Mouse (Mus musculus) liver, embryonic 15.5 days (tissue): ENCODE measurements around the gene Mpv17l2. TPM values are rescaled to one million over a fixed set of nuclear protein-coding genes. Genes with fewer than 3 reads are reported as not detected.
A peak's percentile ranks its signal among the peaks of the same experiment; 100 is the strongest.

Source experiments
- ATAC-seq: fragments of 200-750 bp; cut with Nextera tagmentation; 2 replicates; pipeline ENCODE4 v1.8.0; 2017; ENCODE audit warnings: moderate number of reproducible peaks, mild to moderate bottlenecking, moderate library complexity; ENCODE audit not compliant: insufficient read depth
- H3K27ac ChIP-seq: fragments of 300-500 bp; sonication (generic); replicated peaks from 2 replicates; pipeline ENCODE4 v1.5.1; 2015; ENCODE audit warnings: mild to moderate bottlenecking, inconsistent platforms
- H3K27me3 ChIP-seq: fragments of 300-500 bp; sonication (generic); 2 replicates; pipeline ENCODE4 v1.6.1; 2015; ENCODE audit warnings: mild to moderate bottlenecking, inconsistent platforms
- H3K36me3 ChIP-seq: fragments of 300-500 bp; sonication (generic); replicated peaks from 2 replicates; pipeline ENCODE4 v1.6.1; 2015; ENCODE audit warnings: moderate library complexity, mild to moderate bottlenecking, inconsistent platforms
- H3K4me1 ChIP-seq: fragments of 300-500 bp; sonication (generic); replicated peaks from 2 replicates; pipeline ENCODE4 v1.6.1; 2015; ENCODE audit warnings: inconsistent platforms
- H3K4me2 ChIP-seq: fragments of 300-500 bp; sonication (generic); 2 replicates; pipeline ENCODE4 v1.6.1; 2015; ENCODE audit warnings: moderate library complexity, mild to moderate bottlenecking, inconsistent platforms
- H3K4me3 ChIP-seq: fragments of 300-500 bp; sonication (generic); replicated peaks from 2 replicates; pipeline ENCODE4 v1.5.1; 2015; ENCODE audit warnings: mild to moderate bottlenecking, inconsistent platforms
- H3K9ac ChIP-seq: fragments of 300-500 bp; sonication (generic); 2 replicates; pipeline ENCODE4 v1.6.1; 2015; ENCODE audit warnings: moderate library complexity, mild to moderate bottlenecking, inconsistent platforms
- H3K9me3 ChIP-seq: fragments of 300-500 bp; sonication (generic); replicated peaks from 2 replicates; pipeline ENCODE4 v1.6.1; 2016; ENCODE audit warnings: inconsistent platforms
- WGBS: fragments of 180-500 bp; shearing (Covaris S2); methylation state at CpG from one replicate; pipeline ENCODE4 v1.1.7; 2015; ENCODE audit warnings: mixed read lengths; ENCODE audit not compliant: insufficient replicate concordance; 5-methylcytosine and 5-hydroxymethylcytosine counted together
- polyA plus RNA-seq: library from polyadenylated mRNA; unstranded; fragments of >200 nt; fragmentation: Nextera tagmentation; extraction: Ambion mirVana; gene quantifications from 2 replicates; pipeline ENCODE4 v1.2.1, GENCODE M21; 2015

The Mpv17l2 gene
- polyA plus RNA-seq, 1 experiment from 2014 or later, result 37.8 TPM

- peak overlapping the region; percentile 94 for H3K27ac ChIP-seq
- no peak for ATAC-seq
- peak overlapping the region; percentile 68 for H3K9ac ChIP-seq
- peak overlapping the region; percentile 95 for H3K4me2 ChIP-seq
- 3% methylated on average over 34 of the region's 34 CpGs for WGBS
- peaks cover 24% of the 10 kb centered on the region for H3K36me3 ChIP-seq
- peaks cover 100% of the 10 kb centered on the region for H3K4me1 ChIP-seq
- peak overlapping the region; percentile 64 for H3K4me3 ChIP-seq
- no peaks in the 10 kb centered on the region for H3K9me3 ChIP-seq
- H3K27me3 ChIP-seq, result no peaks in the 10 kb centered on the region
These were observed 5.3 kb upstream of the Mpv17l2 start for GRCm38 (mm10) chr8:70765838-70766570.

- ATAC-seq, result no peak
- peaks cover 97% of the 10 kb centered on the region for H3K4me1 ChIP-seq
- H3K4me2 ChIP-seq, result peak overlapping the region; percentile 95
These were observed 4.6 kb upstream of the Mpv17l2 start for GRCm38 (mm10) chr8:70765329-70765728.

GRCm38 (mm10) chr8:70764676-70765075 is 3.9 kb upstream of the Mpv17l2 start:
- Histone ChIP-seq H3K27ac (peak overlapping the region; percentile 94), H3K9me3 (no peaks in the 10 kb centered on the region), H3K36me3 (peaks cover 16% of the 10 kb centered on the region), H3K27me3 (no peaks in the 10 kb centered on the region), H3K4me2 (peak overlapping the region; percentile 95), H3K4me3 (peak overlapping the region; percentile 64), H3K4me1 (peaks cover 97% of the 10 kb centered on the region), H3K9ac (peak overlapping the region; percentile 19; the same call in 1 of the 2 replicates)
- whole genome bisulfite sequencing, result 79% methylated on average over 13 of the region's 13 CpGs
- no peak for ATAC-seq

More at GRCm38 (mm10) chr8:70765329-70765728, 4.6 kb upstream of the Mpv17l2 start:
- peak overlapping the region; percentile 64 for H3K4me3 ChIP-seq
- H3K27ac ChIP-seq, result peak overlapping the region; percentile 94
- peak overlapping the region; percentile 68; the same call in 1 of the 2 replicates for H3K9ac ChIP-seq
- no peaks in the 10 kb centered on the region for H3K9me3 ChIP-seq
- 29% methylated on average over 9 of the region's 9 CpGs for WGBS
- peaks cover 17% of the 10 kb centered on the region for H3K36me3 ChIP-seq
- no peaks in the 10 kb centered on the region for H3K27me3 ChIP-seq

- H3K4me2 ChIP-seq, result peak overlapping the region; percentile 95
- peak overlapping the region; percentile 94 for H3K27ac ChIP-seq
- WGBS, result 11% methylated on average over 8 of the region's 8 CpGs
- H3K4me1 ChIP-seq, result peaks cover 97% of the 10 kb centered on the region
- peak overlapping the region; percentile 64 for H3K4me3 ChIP-seq
- peak; percentile 29 for ATAC-seq
- H3K36me3 ChIP-seq, result peaks cover 15% of the 10 kb centered on the region
- no peaks in the 10 kb centered on the region for H3K27me3 ChIP-seq
- peak overlapping the region; percentile 19; the same call in 1 of the 2 replicates for H3K9ac ChIP-seq
- H3K9me3 ChIP-seq, result no peaks in the 10 kb centered on the region
These were observed 3.3 kb upstream of the Mpv17l2 start for GRCm38 (mm10) chr8:70764026-70764425.

GRCm38 (mm10) chr8:70763354-70763753 is 2.6 kb upstream of the Mpv17l2 start:
- H3K36me3 ChIP-seq, result peaks cover 14% of the 10 kb centered on the region
- H3K4me3 ChIP-seq, result 0 out of 2 replicates have a peak overlapping the region, but pooled peaks have one; percentile 64
- no peak for ATAC-seq
- no peaks in the 10 kb centered on the region for H3K9me3 ChIP-seq
- peak overlapping the region; percentile 94 for H3K27ac ChIP-seq
- H3K4me1 ChIP-seq, result peaks cover 97% of the 10 kb centered on the region
- H3K9ac ChIP-seq, result 0 out of 2 replicates have a peak overlapping the region, but pooled peaks have one; percentile 19
- no peaks in the 10 kb centered on the region for H3K27me3 ChIP-seq
- under 1% methylated on average over 3 of the region's 3 CpGs for WGBS
- H3K4me2 ChIP-seq, result peak overlapping the region; percentile 95

GRCm38 (mm10) chr8:70762118-70762517 is 1.4 kb upstream of the Mpv17l2 start:
- peaks cover 89% of the 10 kb centered on the region for H3K4me1 ChIP-seq
- peaks cover 21% of the 10 kb centered on the region for H3K36me3 ChIP-seq
- ATAC-seq, result no peak
- peak overlapping the region; percentile 99 for H3K4me2 ChIP-seq
- H3K4me3 ChIP-seq, result no peak overlapping the region
- peak overlapping the region; percentile 13; the same call in 1 of the 2 replicates for H3K9ac ChIP-seq
- H3K9me3 ChIP-seq, result no peaks in the 10 kb centered on the region
- H3K27ac ChIP-seq, result peak overlapping the region; percentile 94
- WGBS, result 29% methylated on average over 1 of the region's 1 CpGs
- no peaks in the 10 kb centered on the region for H3K27me3 ChIP-seq

GRCm38 (mm10) chr8:70760350-70760749 is 396 bp downstream of the Mpv17l2 start:
- Histone ChIP-seq H3K4me2 (peak overlapping the region; percentile 99), H3K9ac (peak overlapping the region; percentile 88), H3K36me3 (peaks cover 31% of the 10 kb centered on the region), H3K9me3 (no peaks in the 10 kb centered on the region), H3K4me3 (peak overlapping the region; percentile 74), H3K4me1 (peaks cover 77% of the 10 kb centered on the region), H3K27ac (peak overlapping the region; percentile 96), H3K27me3 (no peaks in the 10 kb centered on the region)
- no peak for ATAC-seq
- under 1% methylated on average over 22 of the region's 22 CpGs for WGBS

GRCm38 (mm10) chr8:70758616-70759561 is 1.9 kb downstream of the Mpv17l2 start:
- Histone ChIP-seq H3K4me2 (peak overlapping the region; percentile 99), H3K4me1 (peaks cover 76% of the 10 kb centered on the region), H3K4me3 (peak overlapping the region; percentile 74; the same call in 1 of the 2 replicates), H3K36me3 (peaks cover 31% of the 10 kb centered on the region), H3K27me3 (no peaks in the 10 kb centered on the region), H3K9me3 (no peaks in the 10 kb centered on the region), H3K9ac (0 out of 2 replicates have a peak overlapping the region, but pooled peaks have one; percentile 88), H3K27ac (peak overlapping the region; percentile 96; the same call in 1 of the 2 replicates)
- 64% methylated on average over 19 of the region's 19 CpGs for WGBS
- no peak for ATAC-seq

GRCm38 (mm10) chr8:70758308-70758615 is 2.5 kb downstream of the Mpv17l2 start:
- peaks cover 76% of the 10 kb centered on the region for H3K4me1 ChIP-seq
- WGBS, result 79% methylated on average over 7 of the region's 7 CpGs

GRCm38 (mm10) chr8:70757523-70758307 is 3.0 kb downstream of the Mpv17l2 start:
- H3K9me3 ChIP-seq, result no peaks in the 10 kb centered on the region
- no peak for ATAC-seq

More at GRCm38 (mm10) chr8:70758308-70758615, 2.5 kb downstream of the Mpv17l2 start:
- no peak overlapping the region for H3K27ac ChIP-seq
- ATAC-seq, result no peak
- H3K4me3 ChIP-seq, result no peak overlapping the region
- no peaks in the 10 kb centered on the region for H3K27me3 ChIP-seq
- H3K4me2 ChIP-seq, result no peak overlapping the region
- no peaks in the 10 kb centered on the region for H3K9me3 ChIP-seq
- peaks cover 31% of the 10 kb centered on the region for H3K36me3 ChIP-seq
- H3K9ac ChIP-seq, result no peak overlapping the region

More at GRCm38 (mm10) chr8:70757523-70758307, 3.0 kb downstream of the Mpv17l2 start:
- Histone ChIP-seq H3K4me3 (no peak overlapping the region), H3K27ac (no peak overlapping the region), H3K4me2 (no peak overlapping the region), H3K27me3 (no peaks in the 10 kb centered on the region), H3K9ac (no peak overlapping the region), H3K4me1 (peaks cover 76% of the 10 kb centered on the region), H3K36me3 (peaks cover 26% of the 10 kb centered on the region)
- WGBS, result 77% methylated on average over 22 of the region's 22 CpGs
